Mouse (Mus musculus): Measurements from ENCODE around the gene Pbrm1.

- no peak for TF ChIP-seq POLR2A (IDR thresholded peaks at IDR 0.05; ENCODE audit: extremely low read depth, insufficient read depth, low read length)
- TF ChIP-seq CTCF (IDR thresholded peaks at IDR 0.05; ENCODE audit: extremely low read depth, insufficient read depth, low read length) = no peak
Measured at GRCm38 (mm10) chr14:30996417-30996816, 22.5 kb upstream of the Pbrm1 start.
